Mouse (Mus musculus): ENCODE results near the gene Btg1-ps2. TPM values are rescaled to one million over a fixed set of nuclear protein-coding genes. Genes with fewer than 3 reads are reported as not detected.
"Not testable (repeated sequence)": the region's sequence is repeated elsewhere in the genome, so short reads cannot be mapped to it uniquely, and the experiment has no call there.

Btg1-ps2 gene
- polyA plus RNA-seq (2016; fragmentation: Nextera tagmentation; extraction: Ambion mirVana): not detected in 2 replicates

DNA sequence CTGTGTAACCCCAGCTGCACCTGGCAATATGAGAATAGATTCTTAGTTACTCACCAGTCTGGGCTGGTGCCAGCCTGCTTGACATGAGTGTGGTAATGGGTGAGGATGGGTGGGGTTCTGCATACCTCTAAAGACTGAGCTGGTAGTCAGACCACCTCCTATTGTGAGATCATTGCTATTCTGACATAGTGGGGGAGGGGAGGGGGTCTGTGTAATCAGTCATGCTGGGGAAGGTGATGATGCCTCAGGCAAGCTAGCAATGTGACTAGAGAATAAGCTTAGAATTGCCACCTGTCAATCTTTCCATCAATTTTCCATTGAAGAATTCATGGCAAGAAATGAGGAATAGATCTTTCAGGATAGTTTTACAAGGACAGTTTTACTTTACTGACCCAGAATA is at the start of gene Btg1-ps2:
Gene Btg1-ps2, minus strand, starts transcription at position 101 of the 400 bp plus-strand sequence.
- H3K4me1 ChIP-seq; H3K36me3 ChIP-seq; H3K27me3 ChIP-seq; H3K9me3 ChIP-seq; H3K4me3 ChIP-seq; H3K9ac ChIP-seq; H3K4me2 ChIP-seq (replicated peaks); ATAC-seq (ENCODE audit: insufficient number of reproducible peaks, insufficient read depth, low FRiP score, low TSS enrichment); H3K27ac ChIP-seq: not testable (repeated sequence)

- Histone ChIP-seq H3K4me2 (replicated peaks) (no peak within 1 kb of the TSS), H3K27me3 (no peaks in the 10 kb centered on the region), H3K4me1 (no peaks in the 10 kb centered on the region), H3K9me3 (no peaks in the 10 kb centered on the region), H3K4me3 (no peak within 1 kb of the TSS), H3K27ac (no peak within 1 kb of the TSS), H3K9ac (no peak within 1 kb of the TSS), H3K36me3 (no peaks in the 10 kb centered on the region)
- 80% methylated on average over 9 of the region's 9 CpGs for WGBS
- no peak for ATAC-seq (ENCODE audit: insufficient number of reproducible peaks, insufficient read depth, low FRiP score, low TSS enrichment)
These were observed 42.1 kb upstream of the Btg1-ps2 start, which contains the start of gene Rhox11 for GRCm38 (mm10) chrX:38085041-38085440. Gene Rhox11, minus strand, starts transcription at chrX:38085141.

DNA sequence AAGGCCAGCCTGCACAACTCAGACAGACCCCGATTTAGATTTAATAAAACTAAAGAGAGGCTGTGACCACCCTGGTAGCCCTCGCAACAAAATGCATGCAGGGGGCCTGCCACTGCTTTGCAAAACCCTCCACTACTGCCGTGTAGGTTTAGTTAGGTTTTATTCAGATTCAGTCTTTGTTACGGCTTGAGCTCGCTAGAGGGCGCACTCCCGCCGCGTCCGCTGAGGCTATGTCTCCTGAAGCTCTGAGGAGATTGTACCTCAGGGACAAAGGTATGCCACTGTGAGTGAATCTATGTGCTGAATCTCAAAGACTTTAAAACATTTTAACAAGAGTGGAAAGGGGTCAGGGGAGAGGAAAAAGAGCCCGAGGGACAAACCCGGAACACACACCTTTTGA is 41.3 kb upstream of the Btg1-ps2 start:
- Histone ChIP-seq H3K9ac (no peak overlapping the region), H3K27ac (no peak overlapping the region), H3K9me3 (no peaks in the 10 kb centered on the region), H3K36me3 (no peaks in the 10 kb centered on the region), H3K27me3 (no peaks in the 10 kb centered on the region), H3K4me2 (replicated peaks) (no peak overlapping the region), H3K4me3 (no peak overlapping the region), H3K4me1 (no peaks in the 10 kb centered on the region)
- ATAC-seq (ENCODE audit: insufficient number of reproducible peaks, insufficient read depth, low FRiP score, low TSS enrichment): no peak
- WGBS: 27% methylated on average over 12 of the region's 12 CpGs

- no peak within 1 kb of the TSS for H3K4me3 ChIP-seq
- H3K4me1 ChIP-seq: no peaks in the 10 kb centered on the region
- H3K27me3 ChIP-seq: no peaks in the 10 kb centered on the region
- ATAC-seq (ENCODE audit: insufficient number of reproducible peaks, insufficient read depth, low FRiP score, low TSS enrichment): no peak
- no peak within 1 kb of the TSS for H3K9ac ChIP-seq
- no peaks in the 10 kb centered on the region for H3K9me3 ChIP-seq
- no peak within 1 kb of the TSS for H3K27ac ChIP-seq
- 92% methylated on average over 11 of the region's 11 CpGs for WGBS
- H3K4me2 ChIP-seq (replicated peaks): no peak within 1 kb of the TSS
- H3K36me3 ChIP-seq: no peaks in the 10 kb centered on the region
These were observed 23.3 kb upstream of the Btg1-ps2 start, which contains the start of gene Rhox10 for GRCm38 (mm10) chrX:38066175-38066574. Gene Rhox10, plus strand, starts transcription at chrX:38066475.

DNA sequence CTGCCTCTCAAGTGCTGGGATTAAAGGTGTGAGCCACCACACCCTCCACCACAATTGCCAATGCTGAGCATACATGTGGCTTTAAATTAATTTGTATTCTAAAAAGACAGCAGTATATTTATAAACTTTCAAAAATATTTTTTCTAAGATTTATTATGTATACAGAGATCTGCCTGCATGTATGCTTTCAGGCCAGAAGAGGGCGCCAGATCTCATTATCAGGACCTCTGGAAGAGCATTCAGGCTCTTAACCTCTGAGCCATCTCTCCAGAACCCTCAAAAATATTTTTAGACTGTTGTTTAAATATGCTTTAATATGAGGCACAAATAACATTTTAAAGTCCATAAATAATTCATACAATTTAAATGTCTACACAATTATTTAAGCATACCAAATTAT is 18.6 kb upstream of the Btg1-ps2 start:
- no peak overlapping the region for H3K4me2 ChIP-seq (replicated peaks)
- no peaks in the 10 kb centered on the region for H3K27me3 ChIP-seq
- no peaks in the 10 kb centered on the region for H3K4me1 ChIP-seq
- H3K9me3 ChIP-seq: no peaks in the 10 kb centered on the region
- H3K9ac ChIP-seq: no peak overlapping the region
- H3K4me3 ChIP-seq: no peak overlapping the region
- H3K27ac ChIP-seq: no peak overlapping the region
- WGBS: 0% methylated on average over 1 of the region's 1 CpGs
- no peaks in the 10 kb centered on the region for H3K36me3 ChIP-seq
- no peak for ATAC-seq (ENCODE audit: insufficient number of reproducible peaks, insufficient read depth, low FRiP score, low TSS enrichment)

- no peaks in the 10 kb centered on the region for H3K9me3 ChIP-seq
- no peak for ATAC-seq (ENCODE audit: insufficient number of reproducible peaks, insufficient read depth, low FRiP score, low TSS enrichment)
- H3K27me3 ChIP-seq: no peaks in the 10 kb centered on the region
- H3K4me2 ChIP-seq (replicated peaks): no peak overlapping the region
- no peaks in the 10 kb centered on the region for H3K4me1 ChIP-seq
- WGBS: 91% methylated on average over 5 of the region's 5 CpGs
- H3K36me3 ChIP-seq: no peaks in the 10 kb centered on the region
- H3K4me3 ChIP-seq: no peak overlapping the region
- no peak overlapping the region for H3K27ac ChIP-seq
- no peak overlapping the region for H3K9ac ChIP-seq
These were observed 3.2 kb downstream of the Btg1-ps2 start for GRCm38 (mm10) chrX:38039666-38040065.

GRCm38 (mm10) chrX:38033841-38034240 is 9.1 kb downstream of the Btg1-ps2 start:
- whole genome bisulfite sequencing: 56% methylated on average over 2 of the region's 2 CpGs
- Histone ChIP-seq H3K27ac (no peak overlapping the region), H3K4me1 (no peaks in the 10 kb centered on the region), H3K9ac (no peak overlapping the region), H3K36me3 (no peaks in the 10 kb centered on the region), H3K9me3 (no peaks in the 10 kb centered on the region), H3K27me3 (no peaks in the 10 kb centered on the region), H3K4me3 (no peak overlapping the region), H3K4me2 (replicated peaks) (no peak overlapping the region)
- ATAC-seq (ENCODE audit: insufficient number of reproducible peaks, insufficient read depth, low FRiP score, low TSS enrichment): no peak

DNA sequence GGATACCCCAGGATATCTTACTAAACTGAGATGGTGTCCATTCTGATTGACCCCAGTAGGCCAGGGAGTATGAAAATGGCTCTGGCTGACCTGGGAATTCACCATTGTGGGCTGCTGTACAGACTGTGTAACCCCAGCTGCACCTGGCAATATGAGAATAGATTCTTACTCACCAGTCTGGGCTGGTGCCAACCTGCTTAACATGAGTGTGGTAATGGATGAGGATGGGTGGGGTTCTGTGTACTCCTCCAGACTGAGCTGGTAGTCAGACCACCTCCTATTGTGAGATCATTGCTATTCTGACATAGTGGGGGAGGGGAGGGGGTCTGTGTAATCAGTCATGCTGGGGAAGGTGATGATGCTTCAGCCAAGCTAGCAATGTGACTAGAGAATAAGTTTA is 24.3 kb downstream of the Btg1-ps2 start, which contains the start of gene Btg1-ps1:
Gene Btg1-ps1, minus strand, starts transcription at position 219 of the 400 bp plus-strand sequence.
- not testable (repeated sequence) for H3K4me2 ChIP-seq (replicated peaks); H3K4me3 ChIP-seq; H3K4me1 ChIP-seq; H3K9me3 ChIP-seq; H3K27ac ChIP-seq; H3K27me3 ChIP-seq; H3K36me3 ChIP-seq; H3K9ac ChIP-seq; ATAC-seq (ENCODE audit: insufficient number of reproducible peaks, insufficient read depth, low FRiP score, low TSS enrichment)

- H3K36me3 ChIP-seq: no peaks in the 10 kb centered on the region
- H3K9ac ChIP-seq: no peak overlapping the region
- no peak overlapping the region for H3K4me2 ChIP-seq (replicated peaks)
- no peak overlapping the region for H3K27ac ChIP-seq
- no peaks in the 10 kb centered on the region for H3K9me3 ChIP-seq
- no peak overlapping the region for H3K4me3 ChIP-seq
- no peaks in the 10 kb centered on the region for H3K27me3 ChIP-seq
- no peaks in the 10 kb centered on the region for H3K4me1 ChIP-seq
- WGBS: 73% methylated on average over 2 of the region's 2 CpGs
- ATAC-seq (ENCODE audit: insufficient number of reproducible peaks, insufficient read depth, low FRiP score, low TSS enrichment): no peak
These were observed 34.2 kb downstream of the Btg1-ps2 start for GRCm38 (mm10) chrX:38008756-38009155.

Other genes with a start within 250 kb of the Btg1-ps2 start
- gene Rhox5, start 238.3 kb downstream of the Btg1-ps2 start, polyA plus RNA-seq (2016; fragmentation: Nextera tagmentation; extraction: Ambion mirVana): 1.9 and 2.4 TPM in 2 replicates
- not detected in 2 replicates for gene Rhox6, start 216.2 kb downstream of the Btg1-ps2 start, polyA plus RNA-seq (2016; fragmentation: Nextera tagmentation; extraction: Ambion mirVana)
- not detected in 2 replicates for gene Rhox7a, start 211.4 kb downstream of the Btg1-ps2 start, polyA plus RNA-seq (2016; fragmentation: Nextera tagmentation; extraction: Ambion mirVana)
- gene Rhox8, start 164.2 kb downstream of the Btg1-ps2 start, polyA plus RNA-seq (2016; fragmentation: Nextera tagmentation; extraction: Ambion mirVana): not detected in 2 replicates
- not detected in 2 replicates for gene Rhox7b, start 145.9 kb downstream of the Btg1-ps2 start, polyA plus RNA-seq (2016; fragmentation: Nextera tagmentation; extraction: Ambion mirVana)
- not detected in 2 replicates for gene Rhox9, start 141.3 kb downstream of the Btg1-ps2 start, polyA plus RNA-seq (2016; fragmentation: Nextera tagmentation; extraction: Ambion mirVana)
- not detected in 2 replicates for gene Btg1-ps1, start 24.3 kb downstream of the Btg1-ps2 start, polyA plus RNA-seq (2016; fragmentation: Nextera tagmentation; extraction: Ambion mirVana)
- not detected in 2 replicates for gene Rhox10, start 23.4 kb upstream of the Btg1-ps2 start, polyA plus RNA-seq (2016; fragmentation: Nextera tagmentation; extraction: Ambion mirVana)
- not detected in 2 replicates for gene Rhox11, start 42.0 kb upstream of the Btg1-ps2 start, polyA plus RNA-seq (2016; fragmentation: Nextera tagmentation; extraction: Ambion mirVana)
- gene Rhox12, start 67.8 kb upstream of the Btg1-ps2 start, polyA plus RNA-seq (2016; fragmentation: Nextera tagmentation; extraction: Ambion mirVana): not detected in 2 replicates
- not detected in 2 replicates for gene Rhox13, start 78.1 kb upstream of the Btg1-ps2 start, polyA plus RNA-seq (2016; fragmentation: Nextera tagmentation; extraction: Ambion mirVana)
- gene Zbtb33, start 146.7 kb upstream of the Btg1-ps2 start, polyA plus RNA-seq (2016; fragmentation: Nextera tagmentation; extraction: Ambion mirVana): 4.1 and 5.1 TPM in 2 replicates
- 28.1 and 28.5 TPM in 2 replicates for gene Tmem255a, start 209.3 kb upstream of the Btg1-ps2 start, polyA plus RNA-seq (2016; fragmentation: Nextera tagmentation; extraction: Ambion mirVana)